Mouse (Mus musculus) bone marrow, adult 2 months (tissue): ENCODE measurements at regions not wholly inside any gene's neighbourhood (a gene's known extent, or its start where the extent isn't known, plus 50 kb on each side); places are given as distances from the start of the nearest gene placed in this dataset.

Experiments used
- H3K27ac ChIP-seq: fragments of 200-500 bp; 2 replicates; pipeline ENCODE4 v1.5.1; 2012; ENCODE audit warnings: low read depth, mild to moderate bottlenecking, control low read depth, inconsistent platforms, low read length; ENCODE audit not compliant: control insufficient read depth, poor library complexity, insufficient read depth
- H3K4me1 ChIP-seq: fragments of 200-500 bp; 2 replicates; pipeline ENCODE4 v1.6.1; 2011; ENCODE audit warnings: low read length; ENCODE audit not compliant: control insufficient read depth, insufficient read depth
- H3K4me3 ChIP-seq: fragments of 200-500 bp; replicated peaks from 2 replicates; pipeline ENCODE3; 2011; ENCODE audit warnings: mild to moderate bottlenecking, low read depth, low read length, control low read depth; ENCODE audit not compliant: control insufficient read depth
- CTCF ChIP-seq: fragments of 200-500 bp; IDR thresholded peaks from 2 replicates; pipeline ENCODE4 v1.5.1; 2011; ENCODE audit warnings: low read length, control low read depth; ENCODE audit not compliant: control insufficient read depth, insufficient read depth
- POLR2A ChIP-seq: fragments of 200-500 bp; IDR thresholded peaks from 2 replicates; pipeline ENCODE4 v1.6.1; 2011; ENCODE audit warnings: low read depth, mild to moderate bottlenecking, control low read depth, low read length, borderline replicate concordance; ENCODE audit not compliant: control insufficient read depth
- WGBS: fragments of 180-500 bp; shearing (Covaris S2); methylation state at CpG from one replicate; pipeline ENCODE4 v1.1.7; 2018; 5-methylcytosine and 5-hydroxymethylcytosine counted together

GRCm38 (mm10) chr14:68022925-68023324, 1271.2 kb downstream of the Synb start:
- no peak for TF ChIP-seq POLR2A
- no peak for TF ChIP-seq CTCF
- Histone ChIP-seq H3K4me1 (no peaks in the 10 kb centered on the region), H3K4me3 (no peak overlapping the region), H3K27ac (no peak overlapping the region)
- 86% methylated on average over 10 of the region's 10 CpGs for WGBS

GRCm38 (mm10) chr14:68021240-68021639, 1272.9 kb downstream of the Synb start:
- TF ChIP-seq CTCF (no peak), POLR2A (no peak)
- no peak overlapping the region for H3K4me3 ChIP-seq
- 5% methylated on average over 7 of the region's 7 CpGs for whole genome bisulfite sequencing
- H3K27ac ChIP-seq: no peak overlapping the region
- no peaks in the 10 kb centered on the region for H3K4me1 ChIP-seq

GRCm38 (mm10) chr14:68020769-68021168, 1273.3 kb downstream of the Synb start:
- WGBS: 78% methylated on average over 6 of the region's 6 CpGs
- H3K27ac ChIP-seq: no peak overlapping the region
- no peak overlapping the region for H3K4me3 ChIP-seq
- H3K4me1 ChIP-seq: no peaks in the 10 kb centered on the region
- TF ChIP-seq POLR2A (no peak), CTCF (no peak)

GRCm38 (mm10) chr14:68018686-68019085, 1275.4 kb downstream of the Synb start:
- H3K4me3 ChIP-seq: no peak overlapping the region
- no peak overlapping the region for H3K27ac ChIP-seq
- no peaks in the 10 kb centered on the region for H3K4me1 ChIP-seq
- TF ChIP-seq POLR2A (no peak), CTCF (no peak)

- TF ChIP-seq POLR2A (no peak), CTCF (no peak)
- Histone ChIP-seq H3K4me1 (no peaks in the 10 kb centered on the region), H3K27ac (no peak overlapping the region), H3K4me3 (no peak overlapping the region)
- 91% methylated on average over 7 of the region's 7 CpGs for WGBS
Measured at GRCm38 (mm10) chr14:67996790-67997417, 1297.2 kb downstream of the Synb start.

- WGBS: 54% methylated on average over 13 of the region's 13 CpGs
- no peaks in the 10 kb centered on the region for H3K4me1 ChIP-seq
- TF ChIP-seq CTCF (no peak), POLR2A (no peak)
- no peak overlapping the region for H3K27ac ChIP-seq
- H3K4me3 ChIP-seq: no peak overlapping the region
Measured at GRCm38 (mm10) chr14:67993611-67994051, 1300.5 kb downstream of the Synb start.

- peak; percentile 51 for TF ChIP-seq CTCF
- TF ChIP-seq POLR2A: no peak
- no peak overlapping the region for H3K27ac ChIP-seq
- H3K4me3 ChIP-seq: no peak overlapping the region
- H3K4me1 ChIP-seq: no peaks in the 10 kb centered on the region
- WGBS: 16% methylated on average over 8 of the region's 8 CpGs
Measured at GRCm38 (mm10) chr14:67993142-67993541, 1301.0 kb downstream of the Synb start.

- TF ChIP-seq POLR2A (no peak), CTCF (no peak)
- Histone ChIP-seq H3K4me3 (no peak overlapping the region), H3K27ac (no peak overlapping the region), H3K4me1 (no peaks in the 10 kb centered on the region)
- whole genome bisulfite sequencing: 58% methylated on average over 6 of the region's 6 CpGs
Measured at GRCm38 (mm10) chr14:67992088-67992487, 1302.0 kb downstream of the Synb start.

GRCm38 (mm10) chr14:67990271-67990670, 1303.8 kb downstream of the Synb start:
- TF ChIP-seq POLR2A (no peak), CTCF (no peak)
- H3K4me1 ChIP-seq: no peaks in the 10 kb centered on the region
- no peak overlapping the region for H3K4me3 ChIP-seq
- WGBS: 69% methylated on average over 3 of the region's 3 CpGs
- H3K27ac ChIP-seq: no peak overlapping the region
